Mouse (Mus musculus) small intestine, adult 2 months (tissue): Measurements from ENCODE around the gene Ctnnbl1.

Experiments used
- CTCF ChIP-seq: fragments of 200-500 bp; IDR thresholded peaks from 2 replicates; pipeline ENCODE4 v1.5.1; 2012; ENCODE audit warnings: low read depth, mild to moderate bottlenecking, control low read depth, inconsistent platforms, low read length, moderate library complexity, mixed read lengths; ENCODE audit not compliant: insufficient replicate concordance, insufficient read length; ENCODE audit errors: extremely low read depth
- POLR2A ChIP-seq: fragments of 200-500 bp; IDR thresholded peaks from 2 replicates; pipeline ENCODE4 v1.6.1; 2012; ENCODE audit warnings: low read depth, mild to moderate bottlenecking, control low read depth, inconsistent platforms, low read length, moderate library complexity

DNA sequence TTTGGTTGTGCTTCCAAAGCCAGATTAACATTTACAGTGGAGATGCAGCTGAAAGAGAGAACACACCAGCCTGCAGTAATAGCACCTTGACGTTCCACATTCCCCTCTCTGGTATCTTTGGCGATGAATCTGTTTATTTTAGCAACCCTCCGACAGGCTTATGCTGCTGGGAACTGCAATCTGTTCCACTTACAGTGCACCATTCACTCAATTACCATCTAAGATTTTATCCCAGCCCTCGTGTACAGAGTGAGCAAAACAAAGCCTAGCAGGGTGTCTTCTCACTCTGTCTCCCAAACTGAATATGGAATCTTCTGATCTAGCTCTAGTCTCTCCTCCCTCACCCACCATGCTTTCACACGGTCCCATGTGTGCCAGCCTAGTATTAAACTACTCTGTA, 140.8 kb downstream of the Ctnnbl1 start:
- TF ChIP-seq POLR2A: no peak
- TF ChIP-seq CTCF: no peak
